Mouse (Mus musculus): ENCODE data around the gene Rps8.

Rps8 gene

GRCm38 (mm10) chr4:117124518-117125347, 31.3 kb downstream of the Rps8 start:
- peak; percentile 50 for DNase-seq

- no peak for DNase-seq
These were observed 31.9 kb downstream of the Rps8 start for GRCm38 (mm10) chr4:117124218-117124517.

- DNase-seq: no peak
These were observed 32.4 kb downstream of the Rps8 start for GRCm38 (mm10) chr4:117123546-117124217.

- DNase-seq: no peak
These were observed 33.8 kb downstream of the Rps8 start for GRCm38 (mm10) chr4:117122209-117122608.

GRCm38 (mm10) chr4:117120445-117121414, 35.3 kb downstream of the Rps8 start:
- peak; percentile 95 to 99 for DNase-seq

GRCm38 (mm10) chr4:117120052-117120444, 36.0 kb downstream of the Rps8 start:
- DNase-seq: no peak

- DNase-seq: no peak
These were observed 36.4 kb downstream of the Rps8 start for GRCm38 (mm10) chr4:117119636-117120035.

GRCm38 (mm10) chr4:117117931-117118330, 38.1 kb downstream of the Rps8 start:
- no peak for DNase-seq

- DNase-seq: no peak
These were observed 40.5 kb downstream of the Rps8 start for GRCm38 (mm10) chr4:117115592-117115991.

- no peak for DNase-seq
These were observed 42.8 kb downstream of the Rps8 start for GRCm38 (mm10) chr4:117113237-117113636.

GRCm38 (mm10) chr4:117110985-117111384, 45.1 kb downstream of the Rps8 start:
- no peak for DNase-seq

- no peak for DNase-seq
These were observed 45.8 kb downstream of the Rps8 start for GRCm38 (mm10) chr4:117110249-117110648.

GRCm38 (mm10) chr4:117109330-117109729, 46.7 kb downstream of the Rps8 start:
- no peak for DNase-seq

GRCm38 (mm10) chr4:117108524-117108849, 47.6 kb downstream of the Rps8 start:
- DNase-seq: no peak

GRCm38 (mm10) chr4:117107813-117108523, 48.1 kb downstream of the Rps8 start:
- DNase-seq: no peak

GRCm38 (mm10) chr4:117105127-117105526, 50.9 kb downstream of the Rps8 start:
- peak in 1 of 2 experiments; percentile 69 for DNase-seq

GRCm38 (mm10) chr4:117104672-117105071, 51.4 kb downstream of the Rps8 start:
- no peak for DNase-seq

All from kidney, postnatal 36 days (tissue).